Mouse (Mus musculus): ENCODE data around the gene Inpp5d. TPM values are rescaled to one million over a fixed set of nuclear protein-coding genes. Genes with fewer than 3 reads are reported as not detected.

Gene Inpp5d
- polyA plus RNA-seq, 1 experiment from 2014 or later = 6.0 TPM

- no peak overlapping the region for H3K27ac ChIP-seq (replicated peaks)
- H3K4me3 ChIP-seq = no peak overlapping the region
- ATAC-seq (ENCODE audit: extremely low read depth, insufficient number of reproducible peaks, low FRiP score, low TSS enrichment) = no peak
- H3K4me2 ChIP-seq = no peak overlapping the region
- peaks cover 16% of the 10 kb centered on the region for H3K4me1 ChIP-seq
- no peaks in the 10 kb centered on the region for H3K27me3 ChIP-seq (replicated peaks)
- 78% methylated on average over 7 of the region's 7 CpGs for WGBS
- H3K36me3 ChIP-seq = no peaks in the 10 kb centered on the region
- no peaks in the 10 kb centered on the region for H3K9me3 ChIP-seq
- H3K9ac ChIP-seq = no peak overlapping the region
Observed at GRCm38 (mm10) chr1:87643016-87643415, 22.9 kb downstream of the Inpp5d start.

GRCm38 (mm10) chr1:87645041-87645440 lies 24.9 kb downstream of the Inpp5d start:
- Histone ChIP-seq H3K4me1 (peaks cover 12% of the 10 kb centered on the region; the same call in 1 of the 2 replicates), H3K9ac (no peak overlapping the region), H3K27me3 (replicated peaks) (no peaks in the 10 kb centered on the region), H3K4me2 (no peak overlapping the region), H3K4me3 (no peak overlapping the region), H3K9me3 (no peaks in the 10 kb centered on the region), H3K36me3 (no peaks in the 10 kb centered on the region), H3K27ac (replicated peaks) (no peak overlapping the region)
- 75% methylated on average over 7 of the region's 7 CpGs for WGBS
- ATAC-seq (ENCODE audit: extremely low read depth, insufficient number of reproducible peaks, low FRiP score, low TSS enrichment) = no peak

GRCm38 (mm10) chr1:87645748-87646147 lies 25.6 kb downstream of the Inpp5d start:
- Histone ChIP-seq H3K9ac (no peak overlapping the region), H3K36me3 (no peaks in the 10 kb centered on the region), H3K4me3 (no peak overlapping the region), H3K4me1 (peaks cover 13% of the 10 kb centered on the region), H3K4me2 (no peak overlapping the region), H3K27ac (replicated peaks) (no peak overlapping the region), H3K9me3 (no peaks in the 10 kb centered on the region), H3K27me3 (replicated peaks) (no peaks in the 10 kb centered on the region)
- no peak for ATAC-seq (ENCODE audit: extremely low read depth, insufficient number of reproducible peaks, low FRiP score, low TSS enrichment)
- WGBS = 45% methylated on average over 6 of the region's 6 CpGs

GRCm38 (mm10) chr1:87647820-87648219 lies 27.7 kb downstream of the Inpp5d start:
- H3K4me2 ChIP-seq = no peak overlapping the region
- no peak overlapping the region for H3K9ac ChIP-seq
- H3K27ac ChIP-seq (replicated peaks) = no peak overlapping the region
- no peak for ATAC-seq (ENCODE audit: extremely low read depth, insufficient number of reproducible peaks, low FRiP score, low TSS enrichment)
- no peak overlapping the region for H3K4me3 ChIP-seq
- no peaks in the 10 kb centered on the region for H3K36me3 ChIP-seq
- H3K27me3 ChIP-seq (replicated peaks) = no peaks in the 10 kb centered on the region
- WGBS = 79% methylated on average over 1 of the region's 1 CpGs
- peaks cover 23% of the 10 kb centered on the region for H3K4me1 ChIP-seq
- no peaks in the 10 kb centered on the region for H3K9me3 ChIP-seq

- H3K9me3 ChIP-seq = no peaks in the 10 kb centered on the region
- H3K4me2 ChIP-seq = no peak overlapping the region
- WGBS = 46% methylated on average over 7 of the region's 7 CpGs
- no peak overlapping the region for H3K9ac ChIP-seq
- no peak for ATAC-seq (ENCODE audit: extremely low read depth, insufficient number of reproducible peaks, low FRiP score, low TSS enrichment)
- 0 out of 2 replicates have a peak overlapping the region, but pooled peaks have one; percentile 17 for H3K27ac ChIP-seq (replicated peaks)
- peaks cover 23% of the 10 kb centered on the region for H3K4me1 ChIP-seq
- no peaks in the 10 kb centered on the region for H3K27me3 ChIP-seq (replicated peaks)
- H3K36me3 ChIP-seq = no peaks in the 10 kb centered on the region
- no peak overlapping the region for H3K4me3 ChIP-seq
Observed at GRCm38 (mm10) chr1:87648657-87649056, 28.5 kb downstream of the Inpp5d start.

GRCm38 (mm10) chr1:87649219-87649805 lies 29.2 kb downstream of the Inpp5d start:
- no peak for ATAC-seq (ENCODE audit: extremely low read depth, insufficient number of reproducible peaks, low FRiP score, low TSS enrichment)
- Histone ChIP-seq H3K4me3 (no peak overlapping the region), H3K9me3 (no peaks in the 10 kb centered on the region), H3K4me2 (no peak overlapping the region), H3K4me1 (peaks cover 23% of the 10 kb centered on the region), H3K36me3 (no peaks in the 10 kb centered on the region), H3K27me3 (replicated peaks) (no peaks in the 10 kb centered on the region), H3K27ac (replicated peaks) (0 out of 2 replicates have a peak overlapping the region, but pooled peaks have one; percentile 17), H3K9ac (no peak overlapping the region)
- WGBS = 57% methylated on average over 4 of the region's 4 CpGs

- H3K4me3 ChIP-seq = no peak overlapping the region
- H3K9me3 ChIP-seq = no peaks in the 10 kb centered on the region
- ATAC-seq (ENCODE audit: extremely low read depth, insufficient number of reproducible peaks, low FRiP score, low TSS enrichment) = no peak
- H3K4me1 ChIP-seq = peaks cover 23% of the 10 kb centered on the region
- H3K27ac ChIP-seq (replicated peaks) = no peak overlapping the region
- WGBS = 85% methylated on average over 8 of the region's 8 CpGs
- no peak overlapping the region for H3K4me2 ChIP-seq
- no peaks in the 10 kb centered on the region for H3K36me3 ChIP-seq
- H3K9ac ChIP-seq = no peak overlapping the region
- H3K27me3 ChIP-seq (replicated peaks) = no peaks in the 10 kb centered on the region
Observed at GRCm38 (mm10) chr1:87649958-87650474, 29.9 kb downstream of the Inpp5d start.

GRCm38 (mm10) chr1:87650611-87651079 lies 30.5 kb downstream of the Inpp5d start:
- H3K4me1 ChIP-seq = peaks cover 23% of the 10 kb centered on the region
- H3K27me3 ChIP-seq (replicated peaks) = no peaks in the 10 kb centered on the region
- H3K4me3 ChIP-seq = no peak overlapping the region
- H3K27ac ChIP-seq (replicated peaks) = no peak overlapping the region
- no peak overlapping the region for H3K4me2 ChIP-seq
- no peaks in the 10 kb centered on the region for H3K36me3 ChIP-seq
- no peak for ATAC-seq (ENCODE audit: extremely low read depth, insufficient number of reproducible peaks, low FRiP score, low TSS enrichment)
- H3K9me3 ChIP-seq = no peaks in the 10 kb centered on the region
- no peak overlapping the region for H3K9ac ChIP-seq
- 62% methylated on average over 8 of the region's 8 CpGs for WGBS

- no peaks in the 10 kb centered on the region for H3K36me3 ChIP-seq
- no peaks in the 10 kb centered on the region for H3K27me3 ChIP-seq (replicated peaks)
- no peak overlapping the region for H3K9ac ChIP-seq
- H3K4me2 ChIP-seq = no peak overlapping the region
- H3K4me3 ChIP-seq = no peak overlapping the region
- no peak for ATAC-seq (ENCODE audit: extremely low read depth, insufficient number of reproducible peaks, low FRiP score, low TSS enrichment)
- no peak overlapping the region for H3K27ac ChIP-seq (replicated peaks)
- 67% methylated on average over 1 of the region's 1 CpGs for WGBS
- peaks cover 23% of the 10 kb centered on the region for H3K4me1 ChIP-seq
- H3K9me3 ChIP-seq = no peaks in the 10 kb centered on the region
Observed at GRCm38 (mm10) chr1:87651436-87651835, 31.3 kb downstream of the Inpp5d start.

GRCm38 (mm10) chr1:87655101-87655500 lies 35.0 kb downstream of the Inpp5d start:
- H3K9me3 ChIP-seq = no peaks in the 10 kb centered on the region
- ATAC-seq (ENCODE audit: extremely low read depth, insufficient number of reproducible peaks, low FRiP score, low TSS enrichment) = no peak

GRCm38 (mm10) chr1:87658063-87658462 lies 38.0 kb downstream of the Inpp5d start:
- H3K27ac ChIP-seq (replicated peaks) = no peak overlapping the region
- peaks cover 17% of the 10 kb centered on the region for H3K4me1 ChIP-seq
- no peak overlapping the region for H3K4me3 ChIP-seq
- H3K36me3 ChIP-seq = no peaks in the 10 kb centered on the region
- no peak overlapping the region for H3K4me2 ChIP-seq
- H3K9me3 ChIP-seq = no peaks in the 10 kb centered on the region
- H3K27me3 ChIP-seq (replicated peaks) = no peaks in the 10 kb centered on the region
- 48% methylated on average over 3 of the region's 3 CpGs for WGBS
- no peak for ATAC-seq (ENCODE audit: extremely low read depth, insufficient number of reproducible peaks, low FRiP score, low TSS enrichment)
- H3K9ac ChIP-seq = no peak overlapping the region

More at GRCm38 (mm10) chr1:87655101-87655500, 35.0 kb downstream of the Inpp5d start:
- 33% methylated on average over 5 of the region's 5 CpGs for whole genome bisulfite sequencing
- Histone ChIP-seq H3K4me2 (no peak overlapping the region), H3K4me1 (peaks cover 28% of the 10 kb centered on the region), H3K4me3 (no peak overlapping the region), H3K9ac (no peak overlapping the region), H3K36me3 (no peaks in the 10 kb centered on the region), H3K27ac (replicated peaks) (no peak overlapping the region), H3K27me3 (replicated peaks) (no peaks in the 10 kb centered on the region)

- H3K9ac ChIP-seq = no peak overlapping the region
- no peaks in the 10 kb centered on the region for H3K27me3 ChIP-seq (replicated peaks)
- ATAC-seq (ENCODE audit: extremely low read depth, insufficient number of reproducible peaks, low FRiP score, low TSS enrichment) = no peak
- no peaks in the 10 kb centered on the region for H3K36me3 ChIP-seq
- no peak overlapping the region for H3K27ac ChIP-seq (replicated peaks)
- H3K4me3 ChIP-seq = no peak overlapping the region
- H3K4me2 ChIP-seq = no peak overlapping the region
- H3K9me3 ChIP-seq = no peaks in the 10 kb centered on the region
- H3K4me1 ChIP-seq = peaks cover 17% of the 10 kb centered on the region
- WGBS = 80% methylated on average over 2 of the region's 2 CpGs
Observed at GRCm38 (mm10) chr1:87658485-87658884, 38.4 kb downstream of the Inpp5d start.

All from heart, embryonic 13.5 days (tissue).